Mouse (Mus musculus) erythroblast, embryonic 14.5 days (primary cell): ENCODE measurements around the gene Slamf8. TPM values are rescaled to one million over a fixed set of nuclear protein-coding genes. Genes with fewer than 3 reads are reported as not detected.

Experiments
- H3K27me3 ChIP-seq: 2 replicates; pipeline ENCODE4 v1.6.1; 2012; ENCODE audit warnings: inconsistent platforms; ENCODE audit not compliant: control insufficient read depth
- H3K36me3 ChIP-seq: 2 replicates; pipeline ENCODE4 v1.6.1; 2012; ENCODE audit warnings: mild to moderate bottlenecking, inconsistent platforms; ENCODE audit not compliant: control insufficient read depth
- H3K4me1 ChIP-seq: 2 replicates; pipeline ENCODE4 v1.6.1; 2012; ENCODE audit warnings: inconsistent platforms; ENCODE audit not compliant: control insufficient read depth
- H3K4me3 ChIP-seq: replicated peaks from 2 replicates; pipeline ENCODE3; 2012; ENCODE audit warnings: moderate library complexity, mild to moderate bottlenecking, inconsistent platforms
- H3K9me3 ChIP-seq: 2 replicates; pipeline ENCODE4 v1.6.1; 2012; ENCODE audit warnings: low read length, inconsistent platforms, mixed read lengths; ENCODE audit not compliant: control insufficient read depth
- GATA1 ChIP-seq: IDR thresholded peaks from 2 replicates; pipeline ENCODE4 v1.6.1; 2012; ENCODE audit warnings: low read length, inconsistent platforms, mixed read lengths
- TAL1 ChIP-seq: IDR thresholded peaks from 3 replicates; pipeline ENCODE4 v1.6.1; 2012; ENCODE audit warnings: low read length, inconsistent platforms, mixed read lengths
- polyA plus RNA-seq: library from polyadenylated mRNA; stranded (reverse); fragments of >175 nt; gene quantifications from 2 replicates; pipeline ENCODE4 v1.2.3, GENCODE M21; 2012

Slamf8 gene
- polyA plus RNA-seq, 1 experiment: not detected

DNA sequence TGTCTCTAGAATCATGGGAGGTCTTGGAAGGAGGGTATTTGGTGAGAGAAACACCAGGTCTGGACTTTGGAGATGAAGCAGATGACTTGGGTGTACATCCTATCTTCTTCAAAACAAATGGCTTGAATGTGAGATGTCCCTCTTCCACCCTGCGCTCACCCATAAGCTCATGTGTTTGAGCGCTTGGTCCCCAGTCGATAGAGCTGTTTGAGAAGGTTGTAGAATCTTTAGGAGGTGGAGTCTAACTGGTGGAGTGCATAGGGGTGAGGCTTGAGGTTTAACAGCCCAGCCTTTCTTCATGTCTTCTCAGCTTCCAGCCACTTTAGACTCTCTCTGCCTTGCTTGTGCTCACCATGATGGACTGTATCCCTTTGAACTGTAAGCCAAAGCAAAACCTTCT is 35.9 kb upstream of the Slamf8 start:
- no peaks in the 10 kb centered on the region for H3K4me1 ChIP-seq
- no peaks in the 10 kb centered on the region for H3K27me3 ChIP-seq
- no peak for TF ChIP-seq TAL1
- no peak for TF ChIP-seq GATA1
- peaks cover 4% of the 10 kb centered on the region for H3K9me3 ChIP-seq
- no peak overlapping the region for H3K4me3 ChIP-seq
- no peaks in the 10 kb centered on the region for H3K36me3 ChIP-seq

DNA sequence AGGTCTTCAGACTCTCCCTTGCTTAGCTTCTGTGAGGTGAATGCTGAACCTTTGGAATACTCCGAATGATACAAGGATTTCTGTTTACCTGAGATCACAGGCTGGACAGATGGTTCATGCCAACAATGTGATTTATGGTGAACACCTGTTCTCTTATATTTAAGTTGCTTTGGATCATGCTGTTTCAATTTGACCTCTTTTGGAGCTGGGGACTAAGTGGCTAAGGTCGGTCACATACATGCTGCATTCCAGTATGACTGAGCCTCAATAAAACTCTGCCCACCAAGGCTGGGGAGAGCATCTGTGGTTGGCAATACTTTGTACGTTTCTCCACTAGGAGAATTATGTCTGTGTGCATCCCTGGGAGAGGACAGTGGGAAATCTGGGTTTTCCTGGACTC is 33.7 kb upstream of the Slamf8 start:
- H3K4me1 ChIP-seq: no peaks in the 10 kb centered on the region
- no peaks in the 10 kb centered on the region for H3K36me3 ChIP-seq
- peaks cover 4% of the 10 kb centered on the region for H3K9me3 ChIP-seq
- H3K27me3 ChIP-seq: no peaks in the 10 kb centered on the region
- TF ChIP-seq GATA1: no peak
- no peak for TF ChIP-seq TAL1
- no peak overlapping the region for H3K4me3 ChIP-seq

- peaks cover 4% of the 10 kb centered on the region for H3K9me3 ChIP-seq
- H3K4me1 ChIP-seq: no peaks in the 10 kb centered on the region
Measured at GRCm38 (mm10) chr1:172623599-172623998, 33.2 kb upstream of the Slamf8 start.

GRCm38 (mm10) chr1:172619235-172619634 is 28.9 kb upstream of the Slamf8 start:
- Histone ChIP-seq H3K36me3 (no peaks in the 10 kb centered on the region), H3K27me3 (no peaks in the 10 kb centered on the region; the same call in 1 of the 2 replicates), H3K9me3 (no peaks in the 10 kb centered on the region), H3K4me3 (no peak overlapping the region), H3K4me1 (no peaks in the 10 kb centered on the region)
- TF ChIP-seq TAL1 (no peak), GATA1 (no peak)

More at GRCm38 (mm10) chr1:172623599-172623998, 33.2 kb upstream of the Slamf8 start:
- Histone ChIP-seq H3K27me3 (no peaks in the 10 kb centered on the region), H3K36me3 (no peaks in the 10 kb centered on the region), H3K4me3 (no peak overlapping the region)
- TF ChIP-seq TAL1: no peak
- no peak for TF ChIP-seq GATA1

GRCm38 (mm10) chr1:172618141-172618540 is 27.8 kb upstream of the Slamf8 start:
- no peaks in the 10 kb centered on the region for H3K36me3 ChIP-seq
- no peaks in the 10 kb centered on the region for H3K4me1 ChIP-seq
- H3K4me3 ChIP-seq: no peak overlapping the region
- TF ChIP-seq GATA1 (no peak), TAL1 (no peak)
- H3K9me3 ChIP-seq: no peaks in the 10 kb centered on the region
- no peaks in the 10 kb centered on the region; the same call in 1 of the 2 replicates for H3K27me3 ChIP-seq

GRCm38 (mm10) chr1:172617365-172618076 is 27.2 kb upstream of the Slamf8 start:
- Histone ChIP-seq H3K9me3 (no peaks in the 10 kb centered on the region), H3K4me1 (no peaks in the 10 kb centered on the region), H3K27me3 (no peaks in the 10 kb centered on the region; the same call in 1 of the 2 replicates), H3K36me3 (no peaks in the 10 kb centered on the region), H3K4me3 (no peak overlapping the region)
- TF ChIP-seq GATA1 (no peak), TAL1 (no peak)

DNA sequence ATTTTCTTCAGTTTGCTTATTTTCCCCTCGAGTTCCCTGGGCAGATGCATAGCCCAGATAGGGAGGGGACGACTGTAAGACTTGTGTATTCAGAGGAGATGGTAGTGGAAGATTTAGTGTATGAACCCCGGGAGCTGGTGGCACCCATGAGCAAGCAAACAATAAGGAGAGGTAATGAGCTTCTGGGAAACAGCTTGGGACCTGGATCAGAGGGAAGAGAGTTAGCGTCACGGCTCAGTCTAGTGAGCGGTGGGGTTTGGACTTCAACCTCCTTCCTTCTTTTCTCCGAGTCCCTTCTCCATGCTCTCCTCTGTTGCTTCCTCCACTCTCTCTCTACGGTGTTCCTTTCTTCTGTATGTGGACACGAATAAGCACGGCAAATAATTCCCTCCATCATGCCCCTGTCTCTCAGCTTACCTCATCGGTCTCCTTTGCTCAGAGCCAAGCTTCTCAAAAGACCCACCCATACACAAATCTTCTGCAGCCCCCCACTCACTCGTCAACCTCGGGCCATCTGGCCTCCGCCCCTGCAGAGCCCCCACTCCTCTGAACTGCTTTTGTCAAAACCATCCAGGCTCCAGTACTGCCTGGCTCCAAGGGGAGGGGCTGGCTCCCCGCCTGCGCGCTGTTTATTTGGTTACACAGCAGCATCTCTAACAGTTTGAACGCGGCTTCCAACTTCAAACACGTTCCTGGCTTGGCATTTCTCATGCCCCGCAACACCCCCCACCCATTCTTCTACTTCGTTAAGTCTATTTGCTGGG is 26.4 kb upstream of the Slamf8 start:
- H3K4me1 ChIP-seq: no peaks in the 10 kb centered on the region
- H3K4me3 ChIP-seq: no peak overlapping the region
- H3K36me3 ChIP-seq: no peaks in the 10 kb centered on the region
- TF ChIP-seq GATA1 (no peak), TAL1 (no peak)
- H3K27me3 ChIP-seq: no peaks in the 10 kb centered on the region; the same call in 1 of the 2 replicates
- H3K9me3 ChIP-seq: no peaks in the 10 kb centered on the region

DNA sequence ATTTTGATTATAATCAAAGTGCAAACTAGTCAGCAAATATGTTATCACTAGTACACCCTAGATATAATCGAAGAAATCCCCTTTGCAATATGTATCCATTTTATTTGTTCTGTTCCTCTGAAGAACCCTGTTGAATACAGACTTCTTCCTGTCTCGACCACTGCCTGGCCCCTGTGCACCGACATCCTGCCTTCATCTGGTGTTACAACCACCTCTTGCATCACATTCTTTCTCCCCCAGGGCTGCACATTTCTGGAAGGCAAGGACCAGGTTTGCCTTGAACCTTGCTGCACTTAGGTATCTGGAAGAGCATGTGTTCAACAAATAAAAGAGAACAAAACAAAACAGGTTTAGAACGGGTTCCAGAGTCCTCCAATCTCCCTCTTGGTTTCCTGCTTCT is 25.0 kb upstream of the Slamf8 start:
- Histone ChIP-seq H3K4me1 (no peaks in the 10 kb centered on the region), H3K36me3 (no peaks in the 10 kb centered on the region), H3K9me3 (no peaks in the 10 kb centered on the region), H3K4me3 (no peak overlapping the region), H3K27me3 (no peaks in the 10 kb centered on the region; the same call in 1 of the 2 replicates)
- TF ChIP-seq GATA1 (no peak), TAL1 (no peak)

DNA sequence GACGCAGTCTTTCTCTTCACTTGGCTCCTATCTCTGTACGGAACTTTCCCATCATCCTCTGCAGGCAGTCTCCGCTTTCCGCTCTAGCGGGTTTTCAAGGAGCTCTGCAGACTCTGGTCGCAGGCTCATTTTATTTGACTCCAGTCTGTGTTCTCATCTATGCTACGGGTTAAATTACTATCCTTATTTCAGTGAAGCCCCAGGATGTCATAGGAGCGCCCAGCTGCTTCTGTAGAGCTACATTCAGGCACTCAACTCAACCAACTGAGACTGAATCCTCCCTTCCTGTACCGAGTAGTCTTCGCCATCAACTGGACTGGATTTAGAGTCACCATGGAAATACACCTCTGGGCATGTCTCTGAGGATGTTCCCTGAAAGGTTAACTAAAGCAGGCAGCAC is 24.3 kb upstream of the Slamf8 start:
- Histone ChIP-seq H3K9me3 (no peaks in the 10 kb centered on the region), H3K4me3 (no peak overlapping the region), H3K27me3 (no peaks in the 10 kb centered on the region; the same call in 1 of the 2 replicates), H3K36me3 (no peaks in the 10 kb centered on the region), H3K4me1 (no peaks in the 10 kb centered on the region)
- TF ChIP-seq TAL1 (no peak), GATA1 (no peak)
